Mouse (Mus musculus) kidney, postnatal 10 days (tissue): ENCODE measurements around the gene Sdhb.

ENCODE experiments used
- DNase-seq: peaks from one replicate; pipeline ENCODE4 v3.0.0; 2021; ENCODE audit warnings: mixed read lengths

Sdhb gene

DNA sequence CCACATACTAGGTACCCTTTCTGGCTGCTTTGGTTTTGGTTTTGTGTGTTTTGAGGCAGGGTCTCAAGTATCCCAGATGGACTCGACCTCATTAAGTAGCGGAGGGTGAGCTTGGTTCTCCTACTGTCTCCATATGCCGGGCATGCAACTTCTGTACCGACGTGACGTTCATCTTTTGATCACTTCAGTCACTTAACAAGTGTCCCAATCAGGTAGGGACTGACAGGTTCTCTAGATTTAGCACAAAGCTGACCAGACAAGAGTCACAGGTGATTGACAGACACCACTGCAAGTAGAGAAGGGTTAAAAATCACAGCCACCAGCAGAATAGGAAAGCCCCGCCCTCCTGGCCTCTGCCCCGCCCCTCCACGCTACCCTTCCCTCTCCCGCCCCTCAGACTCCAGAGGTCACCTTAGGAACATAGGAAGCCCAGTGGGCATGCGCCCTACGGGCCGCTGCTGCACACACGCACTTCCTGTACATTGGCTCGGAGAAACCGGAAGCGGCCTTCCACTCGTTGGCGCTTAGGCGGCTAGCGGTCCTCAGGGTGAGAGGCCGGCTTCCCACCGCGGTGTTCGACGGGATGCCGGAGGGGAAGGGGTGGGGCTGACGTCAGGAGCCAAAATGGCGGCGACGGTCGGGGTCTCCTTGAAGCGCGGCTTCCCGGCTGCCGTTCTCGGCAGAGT, at the start of gene Sdhb:
TSS of gene Sdhb (plus strand) at position 423 of the 686 bp plus-strand sequence.
- DNase-seq, result peak; percentile 98

DNA sequence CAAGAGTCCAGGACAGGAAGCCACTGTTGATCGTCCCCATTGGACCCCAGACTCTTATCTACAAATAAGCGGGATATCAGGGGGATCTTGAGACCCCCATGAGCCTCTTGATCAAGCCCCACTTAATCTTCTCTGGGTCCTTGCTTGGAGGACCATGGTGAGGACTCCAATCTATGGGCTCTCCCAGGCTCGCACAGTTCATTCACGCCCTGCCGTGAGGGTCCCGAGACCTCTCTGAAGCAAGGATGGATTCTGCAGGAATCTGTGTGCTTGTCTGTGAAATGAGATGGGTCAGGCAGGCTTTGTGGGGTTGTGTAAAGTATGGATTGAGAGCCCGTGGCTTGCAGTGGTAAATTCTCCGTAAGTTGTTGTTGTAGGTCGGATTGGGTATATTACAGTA, 49.6 kb upstream of the Sdhb start:
- DNase-seq, result peak; percentile 2

DNA sequence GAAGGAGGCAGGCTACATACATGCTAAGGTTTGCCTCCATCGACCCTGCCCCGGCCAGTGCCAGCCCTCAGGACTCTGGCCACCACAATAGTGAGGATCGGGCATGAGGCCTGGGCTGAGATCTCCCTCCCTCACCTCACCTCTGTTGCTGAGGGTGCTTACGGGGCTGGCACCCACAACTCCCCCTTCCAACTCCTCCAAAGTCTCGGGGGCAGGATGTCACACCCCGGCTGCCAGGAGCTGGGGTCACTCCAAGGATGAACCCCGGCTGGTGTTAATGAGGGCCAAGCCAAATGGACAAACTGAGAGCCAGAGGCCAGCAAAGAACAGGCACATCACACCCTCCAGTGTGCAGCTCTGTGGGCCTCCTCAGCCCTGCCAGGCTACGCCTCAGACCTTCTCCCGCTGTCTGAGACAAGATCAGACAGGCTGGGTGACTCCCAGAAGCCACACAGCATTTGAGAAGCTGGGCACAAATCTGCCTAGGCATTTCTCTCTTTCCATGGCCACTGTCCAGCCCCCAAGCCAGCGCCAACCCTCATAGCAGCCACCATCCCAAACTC, 48.7 kb upstream of the Sdhb start:
- peak; percentile 2 for DNase-seq

DNA sequence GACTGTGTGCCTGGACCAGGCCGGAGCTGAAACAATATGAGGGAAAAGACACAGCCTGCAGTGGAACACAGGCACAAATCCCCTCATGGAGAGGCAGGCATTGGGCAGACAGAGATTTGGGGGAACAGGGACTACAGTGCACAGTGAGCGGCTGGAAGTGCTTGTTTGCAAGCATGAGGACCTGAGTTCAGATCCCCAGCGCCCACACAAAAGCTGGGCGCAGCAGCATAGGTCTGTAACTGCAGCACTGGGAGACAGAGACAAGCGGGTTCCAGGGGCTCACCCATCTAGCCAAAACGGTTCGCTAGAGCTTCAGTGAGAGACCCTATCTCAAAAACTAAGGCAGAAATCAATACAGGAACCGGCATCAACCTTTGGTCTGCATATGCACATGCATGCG, 47.4 kb upstream of the Sdhb start:
- DNase-seq, result peak; percentile 3

DNA sequence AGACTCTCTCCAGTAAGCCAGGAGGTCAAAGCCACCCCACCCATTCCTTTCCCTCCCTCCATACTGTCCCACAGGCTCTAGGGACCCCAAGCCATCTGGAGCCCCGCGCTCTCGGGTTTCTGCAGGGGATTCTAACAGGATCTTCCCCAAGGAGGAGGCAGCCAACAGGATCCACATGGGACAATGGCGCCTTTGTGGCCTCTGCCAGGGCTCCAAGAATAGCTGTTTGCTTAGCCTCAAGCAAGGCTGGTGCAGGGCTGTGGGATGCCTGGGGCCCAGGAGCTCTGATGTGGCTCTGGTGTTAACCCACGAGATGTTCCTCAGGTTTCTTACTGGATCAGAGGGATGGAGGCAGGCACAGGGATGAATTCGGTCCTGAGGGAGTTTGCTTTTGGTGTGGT, 46.3 kb upstream of the Sdhb start:
- DNase-seq, result peak; percentile 11

DNA sequence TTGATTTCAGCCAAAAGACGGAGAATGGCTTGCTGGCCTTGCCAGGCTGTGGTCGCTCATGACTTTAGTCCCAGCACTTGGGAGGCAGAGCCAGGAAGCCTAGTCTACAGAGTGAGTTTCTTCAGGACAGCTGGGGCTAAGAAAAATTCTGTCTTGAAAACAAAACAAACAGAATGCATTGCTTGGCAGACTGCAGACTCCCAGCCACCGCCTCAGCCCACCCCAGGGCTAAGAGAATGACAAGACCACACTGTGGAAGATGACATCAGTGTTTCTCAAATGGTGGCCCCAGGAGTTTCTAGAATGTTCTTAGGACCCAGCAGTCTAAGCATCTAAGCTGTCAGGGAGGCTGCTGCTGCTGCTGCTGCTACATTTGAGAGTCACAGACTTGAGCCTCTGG, 45.8 kb upstream of the Sdhb start:
- peak; percentile 11 for DNase-seq

DNA sequence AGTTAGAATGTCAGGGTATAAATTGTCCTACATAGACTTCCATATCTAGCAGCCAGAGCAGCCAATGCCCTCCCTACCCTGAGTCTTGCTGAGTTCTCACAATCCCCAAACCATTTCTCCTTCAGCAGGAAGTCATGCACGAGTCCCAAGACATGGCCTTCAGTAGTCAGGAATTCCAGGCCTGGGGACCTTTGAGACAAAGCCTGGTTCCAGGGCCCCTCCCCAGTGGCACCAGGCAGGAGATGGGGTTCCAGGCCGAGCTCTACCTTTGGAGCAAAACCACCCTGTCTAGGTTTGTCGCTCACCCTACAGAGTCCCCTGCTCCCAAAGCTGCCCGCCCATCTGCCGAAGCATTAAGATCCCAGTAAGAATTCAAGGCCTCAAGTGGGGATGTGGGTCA, 44.7 kb upstream of the Sdhb start:
- DNase-seq, result no peak

DNA sequence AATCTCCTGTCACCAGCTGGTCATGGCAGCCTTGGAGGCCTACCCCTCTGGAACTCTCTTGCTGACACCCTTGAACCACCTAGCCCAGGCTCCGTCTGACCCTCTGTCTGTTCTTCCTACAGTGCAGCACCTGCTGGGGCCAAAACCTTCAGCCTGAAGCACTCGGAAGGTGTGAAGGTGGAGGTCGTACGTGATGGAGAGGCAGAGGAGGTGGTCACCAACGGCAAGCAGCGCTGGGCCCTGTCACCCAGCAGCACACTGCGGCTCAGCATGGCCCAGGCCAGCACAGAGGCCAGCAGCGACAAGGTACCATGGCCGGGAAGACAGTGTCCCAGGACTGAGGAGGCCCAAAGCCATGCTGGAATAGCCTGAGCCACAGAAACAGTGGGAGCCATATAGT, 43.6 kb upstream of the Sdhb start:
- DNase-seq, result peak; percentile 4

DNA sequence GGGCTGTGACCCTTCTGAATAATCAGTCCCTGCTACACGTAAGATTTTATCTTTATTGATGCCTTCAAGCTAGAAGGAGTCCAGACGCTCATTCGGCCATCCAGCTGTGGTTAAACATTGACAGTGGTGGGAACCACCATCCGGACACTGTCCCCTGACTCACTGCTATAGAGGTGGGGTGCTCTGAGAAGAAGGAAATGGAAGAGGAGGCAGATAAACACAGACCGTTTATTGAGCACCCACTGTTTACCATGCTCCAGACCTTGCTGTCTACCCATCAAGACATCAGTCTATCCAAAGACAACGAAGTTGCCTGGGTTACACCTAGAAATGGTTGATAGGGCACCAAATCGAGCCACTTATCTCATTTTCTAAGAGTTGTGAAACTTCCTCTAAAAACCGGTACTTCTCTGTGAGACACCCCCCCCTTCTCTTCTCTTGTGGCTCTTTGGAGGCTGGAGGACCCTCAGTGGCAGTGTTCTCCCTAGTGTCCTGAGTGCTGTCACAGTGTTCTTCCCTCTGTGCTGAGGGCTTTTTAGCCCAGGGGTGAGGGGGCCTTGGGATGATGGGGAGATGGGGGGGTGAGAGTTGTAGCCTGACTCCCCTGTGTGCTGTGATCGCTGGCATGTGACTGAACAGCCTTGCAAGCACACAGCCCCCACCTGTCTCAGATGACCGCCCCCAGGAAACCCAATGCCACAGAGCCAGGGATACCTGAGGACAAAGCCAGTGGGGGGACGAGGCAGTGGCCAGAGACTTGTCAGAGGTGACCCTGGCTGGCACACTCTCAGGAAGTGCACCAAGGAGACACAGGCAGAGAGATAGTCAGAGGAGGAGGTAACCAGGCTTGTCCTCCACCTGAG, 40.8 kb upstream of the Sdhb start:
- no peak for DNase-seq

DNA sequence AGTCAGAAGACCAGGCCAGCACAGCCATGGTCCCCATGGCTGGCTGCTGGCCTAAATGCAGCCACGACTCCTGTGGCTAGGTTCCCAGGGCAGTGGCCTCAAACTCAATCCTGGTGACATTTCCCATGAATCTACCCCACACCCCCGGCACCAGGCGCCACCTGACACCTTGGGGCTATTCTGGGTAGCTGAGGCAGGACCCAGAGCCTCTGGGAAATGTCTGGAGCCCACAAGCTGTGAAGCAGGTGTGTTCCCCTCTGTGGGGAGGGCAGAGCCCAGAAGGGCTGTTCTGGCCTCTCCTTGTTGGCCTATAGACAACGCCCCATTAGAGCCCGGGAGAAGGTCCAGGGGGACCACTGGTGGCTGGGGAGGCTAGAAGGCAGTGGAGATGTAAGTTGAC, 38.5 kb upstream of the Sdhb start:
- no peak for DNase-seq

DNA sequence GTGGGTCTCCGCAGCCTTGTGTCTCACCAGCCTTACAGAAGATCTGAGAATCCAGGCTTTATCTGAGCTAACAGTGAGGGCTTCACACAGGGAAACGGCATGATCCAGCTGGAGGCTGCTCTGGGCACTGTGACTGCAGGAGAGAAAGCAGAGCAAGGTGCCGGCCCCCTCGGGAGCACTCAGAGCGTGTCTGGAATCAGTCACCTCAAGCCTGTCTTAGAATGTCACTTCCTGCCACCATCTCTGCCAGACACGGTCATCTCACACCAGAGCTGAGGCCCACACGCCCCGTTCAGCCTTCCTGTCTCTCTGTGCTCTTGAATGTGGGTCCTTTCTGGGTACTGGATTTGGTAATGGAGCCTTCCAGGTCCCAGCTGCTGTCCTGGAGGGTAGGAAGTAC, 35.4 kb upstream of the Sdhb start:
- no peak for DNase-seq

DNA sequence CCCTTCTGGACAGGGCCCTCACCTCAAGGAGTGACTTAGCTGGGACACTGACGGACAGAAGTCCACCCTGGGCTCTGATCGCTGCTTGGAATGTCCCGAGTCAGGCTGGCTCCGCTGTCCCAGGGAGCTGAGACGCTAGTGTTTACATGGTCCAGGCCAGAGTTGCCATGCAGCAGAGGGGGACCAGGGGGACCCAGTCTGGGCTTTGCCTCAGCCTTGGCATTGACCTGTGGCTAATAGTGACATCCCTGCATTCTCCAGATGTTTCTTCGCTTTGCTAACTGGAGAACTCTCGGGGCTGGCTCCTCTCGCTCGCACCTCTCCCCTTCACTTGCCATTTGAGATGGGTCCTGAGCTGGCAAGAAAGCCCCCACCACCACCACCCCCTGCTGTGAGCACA, 32.7 kb upstream of the Sdhb start:
- no peak for DNase-seq

DNA sequence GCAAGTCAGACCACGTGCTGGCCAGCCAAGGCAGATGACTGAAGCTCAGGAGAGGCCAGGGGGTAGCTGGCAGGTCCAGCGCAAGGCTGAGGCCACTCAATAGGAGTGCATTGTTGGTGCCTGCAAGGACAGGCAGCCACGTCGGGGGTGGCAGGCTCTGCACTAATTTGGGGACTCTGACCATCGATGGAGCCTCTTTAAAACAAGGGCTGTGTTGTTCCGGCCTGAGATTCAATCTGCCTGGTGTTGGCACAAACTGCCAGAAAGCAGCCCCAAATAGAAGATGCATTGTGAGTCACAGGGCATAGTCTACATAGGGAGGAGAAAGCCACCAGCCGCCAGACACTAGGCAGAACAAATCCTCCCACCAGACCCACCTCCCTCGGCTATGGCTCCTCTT, 31.3 kb upstream of the Sdhb start:
- DNase-seq, result no peak

DNA sequence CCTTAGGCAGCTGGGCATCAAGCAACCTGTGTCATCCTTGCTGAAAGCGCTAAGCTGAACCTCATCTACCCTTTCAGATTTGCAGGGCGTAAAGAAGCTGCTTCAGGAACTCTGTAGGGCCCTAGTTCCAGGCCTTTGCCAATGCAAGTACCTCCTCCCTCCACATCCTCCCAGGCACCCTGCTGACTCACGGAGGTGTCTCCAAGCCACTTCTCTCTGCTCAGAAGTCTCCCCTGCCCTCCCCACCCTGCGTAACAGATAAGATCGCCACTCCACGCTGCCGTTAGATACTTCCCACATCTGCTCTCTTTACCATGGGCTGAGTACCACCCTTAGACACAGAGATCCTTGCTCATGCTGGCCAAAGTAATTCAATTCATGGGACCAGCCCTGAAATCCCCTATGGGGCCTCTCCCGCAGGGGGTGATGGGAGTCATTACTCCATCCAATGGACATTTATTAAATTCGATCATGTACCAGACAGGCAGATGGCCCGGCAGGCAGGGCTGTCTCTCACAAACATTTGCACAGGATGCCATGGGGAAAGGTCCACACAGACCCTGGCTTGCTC, 30.0 kb upstream of the Sdhb start:
- DNase-seq, result no peak

DNA sequence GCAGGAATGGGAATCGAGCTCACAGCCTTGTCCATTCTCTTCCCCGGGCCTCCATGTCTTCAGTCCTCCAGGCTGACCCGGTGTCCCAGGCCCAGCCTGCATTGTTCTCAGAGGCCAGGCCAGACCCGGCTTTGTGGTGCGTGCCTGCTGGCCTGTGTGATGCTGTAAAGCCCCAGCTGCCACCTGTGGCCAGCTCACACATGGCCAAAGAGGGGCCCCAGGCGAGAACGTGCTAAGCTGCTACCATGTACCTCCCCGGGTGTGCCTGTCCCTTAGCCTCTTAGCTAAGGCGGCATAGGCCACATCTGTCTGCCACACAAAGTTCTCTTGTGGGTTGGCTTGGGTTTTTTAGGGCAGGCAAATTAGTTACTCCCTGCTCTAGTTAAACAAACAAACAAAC, 25.4 kb upstream of the Sdhb start:
- no peak for DNase-seq

DNA sequence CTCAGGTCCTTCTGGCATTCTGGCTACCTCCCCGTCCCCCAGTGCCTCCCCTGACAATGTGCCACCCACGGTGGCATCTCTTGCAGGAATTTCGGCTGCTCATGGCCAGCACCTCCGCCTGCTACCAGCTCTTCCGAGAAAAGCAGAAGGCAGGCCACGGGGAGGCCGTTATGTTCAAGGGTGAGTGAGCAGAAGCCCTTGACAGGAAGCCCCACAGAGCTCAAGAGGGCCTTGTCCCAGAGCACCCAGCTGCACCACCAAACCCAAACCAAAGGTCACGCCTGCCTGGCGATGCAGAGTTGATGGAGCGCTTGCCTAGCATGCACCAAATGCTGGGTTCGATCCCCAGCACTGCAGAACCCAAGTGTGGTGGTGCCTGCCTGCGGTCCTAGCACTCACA, 16.6 kb upstream of the Sdhb start:
- no peak for DNase-seq

DNA sequence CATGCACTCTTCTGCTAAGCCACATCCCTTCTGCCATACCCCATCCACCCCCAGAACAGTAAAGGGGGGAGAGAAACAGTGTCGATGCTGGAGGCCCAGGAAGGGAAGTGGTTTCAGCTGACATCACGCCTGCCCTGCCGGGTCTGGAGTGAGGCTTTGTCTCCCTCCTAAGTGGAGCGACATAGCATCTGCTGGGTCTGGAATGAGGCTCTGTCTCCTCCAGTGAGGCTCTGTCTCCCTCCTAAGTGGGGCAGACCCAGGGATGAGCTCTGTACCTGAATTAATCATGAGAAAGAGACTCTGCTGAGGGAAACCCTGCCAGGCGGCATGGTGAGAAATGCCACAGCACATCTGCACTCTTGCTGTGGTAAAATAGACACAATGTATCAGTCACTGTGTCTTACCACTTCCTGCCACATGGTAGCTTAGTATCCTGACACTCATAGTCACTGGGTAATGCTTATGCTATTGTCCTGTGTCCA, 16.0 kb upstream of the Sdhb start:
- DNase-seq, result no peak

DNA sequence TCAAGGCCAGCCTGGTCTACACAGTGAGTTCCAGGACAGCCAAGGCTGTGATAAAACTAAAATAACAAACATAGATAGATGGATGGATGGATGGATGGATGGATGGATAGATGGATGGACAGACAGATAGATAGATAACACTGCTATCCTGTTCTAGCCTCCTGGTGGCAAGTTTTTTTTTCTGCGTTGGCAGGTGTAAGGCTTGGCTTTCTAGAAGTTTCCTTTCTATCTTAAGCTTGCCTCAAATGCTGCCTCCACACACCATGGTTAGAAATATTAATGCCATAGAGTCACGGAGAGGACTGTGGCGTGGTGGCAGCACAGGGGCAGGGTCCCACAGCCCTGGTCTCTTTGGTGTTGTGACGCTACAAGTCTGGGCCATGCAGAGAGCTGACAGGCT, 15.4 kb upstream of the Sdhb start:
- DNase-seq, result no peak

DNA sequence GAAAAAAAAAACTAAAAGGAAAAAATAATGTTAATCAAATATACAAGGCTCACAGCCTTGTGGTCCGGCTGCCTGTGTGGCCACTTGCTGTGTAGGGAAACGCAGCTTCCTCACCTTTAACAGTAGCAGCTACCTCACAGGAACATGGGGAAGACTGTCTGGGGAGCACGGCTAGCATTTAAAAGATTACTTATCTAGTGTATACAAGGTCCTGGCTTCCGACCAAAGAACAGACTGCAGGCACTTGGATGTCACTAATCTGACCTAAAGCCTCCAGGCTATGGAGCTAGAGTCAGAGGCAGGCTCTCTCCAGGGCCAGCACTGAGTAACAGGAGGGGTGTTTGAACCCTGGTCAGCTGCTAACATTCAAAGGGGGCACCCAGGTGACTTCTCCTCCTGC, 15.0 kb upstream of the Sdhb start:
- no peak for DNase-seq

DNA sequence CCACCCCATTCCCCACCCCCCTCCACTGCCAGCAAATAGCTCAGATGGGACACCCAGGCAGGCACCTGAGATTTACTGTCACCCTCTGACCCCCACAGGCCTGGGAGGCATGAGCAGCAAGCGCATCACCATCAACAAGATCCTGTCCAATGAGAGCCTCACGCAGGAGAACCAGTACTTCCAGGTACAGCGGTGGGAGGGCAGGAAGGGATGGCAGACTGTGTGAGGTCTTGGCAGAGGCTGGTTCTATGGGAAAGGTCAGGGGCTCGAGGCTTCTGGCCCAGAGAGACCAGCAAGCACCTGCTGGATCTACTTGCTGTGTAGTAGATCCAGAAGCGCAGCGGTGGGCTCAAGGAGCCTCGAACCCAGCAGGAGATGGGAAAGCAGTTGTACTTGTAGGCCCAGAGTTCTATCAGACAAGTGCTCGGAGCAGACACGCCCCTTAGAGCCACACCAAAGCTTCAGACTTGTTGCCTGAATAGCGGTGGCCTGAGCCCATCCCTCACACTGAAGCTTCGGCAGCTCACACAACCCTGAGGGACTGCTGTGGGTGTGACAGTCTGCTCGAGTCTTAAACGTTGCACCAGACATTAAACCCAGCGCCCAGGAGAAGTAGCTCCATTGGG, 14.3 kb upstream of the Sdhb start:
- no peak for DNase-seq

DNA sequence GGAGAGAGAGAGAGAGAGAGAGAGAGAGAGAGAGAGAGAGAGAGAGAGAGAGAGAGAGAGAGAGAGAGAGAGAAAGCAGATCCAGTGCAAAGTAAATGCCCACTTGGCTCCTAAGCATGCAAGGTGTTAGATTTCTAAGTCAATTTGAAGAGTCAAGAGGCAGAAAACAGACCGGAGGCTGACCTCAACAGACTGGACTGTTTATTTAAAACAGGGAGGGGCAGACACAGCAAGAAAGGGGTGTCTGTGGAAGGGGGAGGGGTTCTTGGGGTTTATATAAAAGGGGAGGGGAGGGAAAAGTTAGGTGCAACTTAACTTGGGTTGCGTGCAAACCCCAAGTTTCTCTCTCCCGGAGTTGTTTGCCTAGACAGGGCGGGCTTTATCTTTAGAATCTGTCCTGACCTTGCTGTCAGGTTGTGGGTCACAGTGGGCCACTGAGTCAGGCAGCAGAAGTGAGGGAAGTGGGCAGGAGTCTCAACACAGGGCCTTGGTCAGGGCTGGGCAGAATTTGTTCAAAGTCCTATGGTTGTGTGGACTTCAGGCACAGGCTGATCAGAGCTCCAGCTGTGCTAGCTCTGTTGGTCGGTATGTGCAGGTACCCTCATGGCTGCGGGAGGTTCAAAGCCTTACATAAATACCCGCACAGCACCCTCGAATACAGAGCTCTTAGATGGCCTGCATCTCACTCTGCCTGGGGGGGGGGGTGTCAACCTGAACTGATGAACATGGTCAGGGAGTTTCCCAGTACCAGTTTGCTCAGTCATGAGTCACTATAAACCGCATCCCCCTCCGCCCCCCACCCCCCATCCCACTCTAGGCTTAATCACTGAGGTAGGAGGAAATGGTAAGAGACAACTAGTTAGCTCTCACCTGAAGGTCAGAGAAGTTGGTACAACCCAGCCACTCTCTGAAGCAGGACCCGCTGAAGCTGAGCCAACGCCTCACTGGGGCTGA, 13.2 kb upstream of the Sdhb start:
- no peak for DNase-seq

DNA sequence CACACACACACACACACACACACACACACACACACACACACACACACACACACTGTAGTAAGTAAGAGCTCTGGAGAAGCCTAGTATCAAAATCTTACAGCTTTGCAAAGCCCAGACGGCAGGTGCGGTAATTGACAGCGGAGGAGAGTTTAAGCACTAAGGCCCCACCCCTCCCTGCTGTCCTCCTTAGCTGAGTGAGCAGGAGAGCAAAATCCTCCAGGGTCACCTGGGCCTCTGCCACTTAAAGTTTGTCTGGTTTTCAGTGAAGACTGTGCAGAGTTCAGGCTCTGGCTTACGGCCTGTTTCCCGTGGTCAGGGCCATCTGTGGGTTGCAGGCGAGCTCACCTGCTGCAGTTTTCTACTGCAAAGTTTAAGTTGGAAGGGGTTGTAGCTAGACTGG, 12.5 kb upstream of the Sdhb start:
- DNase-seq, result peak; percentile 57
